Mouse (Mus musculus) lung, postnatal 0 days (tissue): Measurements from ENCODE around the gene Gramd1a.

Source experiments
- CTCF ChIP-seq: IDR thresholded peaks from 2 replicates; pipeline ENCODE4 v1.5.1; 2016; ENCODE audit warnings: antibody characterized with exemption, mild to moderate bottlenecking
- EP300 ChIP-seq: IDR thresholded peaks from 2 replicates; pipeline ENCODE4 v1.6.1; 2016; ENCODE audit warnings: antibody characterized with exemption, mild to moderate bottlenecking, control low read depth

DNA sequence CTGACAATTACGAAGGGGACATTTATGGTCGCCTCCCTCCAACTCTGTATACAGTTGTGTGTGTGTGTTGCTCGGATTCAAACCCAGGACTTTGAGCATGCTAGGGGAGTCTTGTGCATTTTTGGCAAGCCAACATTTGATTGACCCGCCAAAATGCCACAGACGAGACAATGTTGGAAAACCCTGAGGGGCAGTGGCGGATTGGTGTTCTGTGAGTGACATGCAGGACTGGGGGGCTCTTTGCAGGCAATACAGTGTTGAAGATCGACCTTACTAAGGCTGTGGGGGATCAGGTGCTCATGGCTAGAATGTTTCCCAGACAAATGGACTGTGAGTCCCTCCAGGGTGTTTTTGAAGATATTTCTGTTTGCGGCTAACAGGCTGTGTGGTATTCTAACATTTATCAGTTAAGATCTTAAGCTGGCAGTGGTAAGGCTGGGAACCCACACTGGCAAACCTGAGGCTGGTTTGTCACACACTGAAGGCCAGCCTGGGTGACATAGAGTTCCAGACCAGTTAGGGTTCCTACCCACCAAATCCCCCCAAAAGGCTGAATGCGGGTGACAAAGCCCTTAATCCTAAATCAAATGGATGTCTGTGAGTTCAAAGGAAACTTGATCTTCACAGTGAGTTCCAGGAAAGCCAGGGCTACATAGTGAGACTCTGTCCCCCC, 58.7 kb downstream of the Gramd1a start:
- TF ChIP-seq CTCF = no peak
- no peak for TF ChIP-seq EP300
